Mouse (Mus musculus): ENCODE results near the gene Msrb2.
A peak's percentile ranks its signal among the peaks of the same experiment; 100 is the strongest.

The Msrb2 gene

GRCm38 (mm10) chr2:19371390-19372158, at the start of gene Msrb2:
Msrb2 (plus strand) TSS chr2:19371440.
- DNase-seq (ENCODE audit: low spot score) = peak; percentile 16

GRCm38 (mm10) chr2:19322448-19322847, 48.8 kb upstream of the Msrb2 start:
- DNase-seq (ENCODE audit: low spot score) = no peak

- DNase-seq (ENCODE audit: low spot score) = no peak
These were observed 44.9 kb upstream of the Msrb2 start for GRCm38 (mm10) chr2:19326376-19326775.

- no peak for DNase-seq (ENCODE audit: low spot score)
These were observed 43.4 kb upstream of the Msrb2 start for GRCm38 (mm10) chr2:19327811-19328210.

- no peak for DNase-seq (ENCODE audit: low spot score)
These were observed 27.2 kb upstream of the Msrb2 start for GRCm38 (mm10) chr2:19343901-19344635.

GRCm38 (mm10) chr2:19344636-19345413, 26.4 kb upstream of the Msrb2 start:
- peak; percentile 73 for DNase-seq (ENCODE audit: low spot score)

DNA sequence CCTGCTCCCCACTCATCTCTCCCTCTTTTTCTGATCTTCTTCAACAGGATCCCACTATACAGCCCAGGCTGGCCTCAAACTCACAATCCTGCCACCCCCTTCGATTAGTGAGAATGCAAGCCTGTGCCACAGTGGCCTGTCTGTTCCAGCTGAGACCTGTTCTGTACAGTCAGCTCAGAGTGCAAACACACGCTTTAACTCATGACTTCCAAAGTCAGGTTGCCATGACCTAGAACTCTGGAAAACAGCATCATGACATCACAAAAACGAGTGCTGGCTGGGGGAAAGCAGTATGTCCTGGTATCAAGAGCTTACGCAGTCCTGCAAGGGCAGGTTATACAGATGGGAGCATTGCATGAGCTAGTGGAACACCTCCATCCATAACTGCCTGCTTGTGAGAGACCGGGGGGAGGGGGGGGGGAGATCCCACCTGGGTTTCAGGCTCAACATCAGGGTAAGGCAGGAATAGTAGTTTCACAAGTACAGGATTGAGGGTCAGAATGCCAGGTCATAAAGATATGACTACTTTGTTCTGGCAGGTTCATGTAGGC, 25.8 kb upstream of the Msrb2 start:
- no peak for DNase-seq (ENCODE audit: low spot score)

- DNase-seq (ENCODE audit: low spot score) = no peak
These were observed 22.8 kb upstream of the Msrb2 start for GRCm38 (mm10) chr2:19348454-19348853.

- no peak for DNase-seq (ENCODE audit: low spot score)
These were observed 21.1 kb upstream of the Msrb2 start for GRCm38 (mm10) chr2:19350167-19350566.

GRCm38 (mm10) chr2:19351615-19352253, 19.5 kb upstream of the Msrb2 start:
- DNase-seq (ENCODE audit: low spot score) = no peak

GRCm38 (mm10) chr2:19353158-19353557, 18.1 kb upstream of the Msrb2 start:
- DNase-seq (ENCODE audit: low spot score) = no peak

GRCm38 (mm10) chr2:19362880-19363279, 8.4 kb upstream of the Msrb2 start:
- no peak for DNase-seq (ENCODE audit: low spot score)

DNA sequence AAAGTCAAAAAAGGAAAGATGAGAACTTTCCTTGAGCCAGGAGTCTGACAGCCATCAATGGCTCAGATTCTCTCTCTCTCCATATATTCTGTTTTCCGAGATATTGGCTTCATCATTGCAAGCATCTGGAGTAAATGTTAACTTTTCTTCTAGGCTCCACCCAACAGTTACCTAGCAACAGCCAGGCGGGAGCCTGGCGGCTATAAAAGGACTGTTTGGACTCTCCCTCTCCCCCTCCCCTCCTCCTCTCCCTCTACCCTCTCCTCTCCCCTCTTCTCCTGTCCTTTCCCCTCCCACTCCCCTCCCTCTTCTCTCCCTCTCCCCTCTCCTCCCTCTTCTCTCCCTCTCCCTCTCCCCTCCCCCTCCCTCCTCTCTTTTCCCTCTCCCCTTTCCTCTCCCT, 4.8 kb upstream of the Msrb2 start:
- DNase-seq (ENCODE audit: low spot score) = no peak

DNA sequence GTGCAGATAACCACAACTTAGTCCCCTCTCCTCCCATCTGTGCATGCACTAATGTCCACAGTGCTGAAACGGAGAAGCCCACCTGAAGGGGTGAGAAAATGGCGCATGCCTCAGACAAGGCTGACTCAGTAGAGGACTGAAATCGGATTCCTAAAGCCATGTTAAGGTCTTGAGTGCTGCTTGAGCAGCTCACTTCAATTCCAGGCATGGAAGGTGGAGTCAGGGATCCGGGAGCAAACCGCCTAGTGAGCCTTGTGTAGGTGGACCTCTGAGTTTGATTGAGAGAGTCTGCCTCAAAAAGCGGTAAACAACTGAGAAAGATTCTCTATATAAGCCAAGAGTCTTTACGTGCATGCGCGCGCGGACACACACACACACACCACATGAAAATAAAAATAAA, 4.1 kb upstream of the Msrb2 start:
- no peak for DNase-seq (ENCODE audit: low spot score)

GRCm38 (mm10) chr2:19373695-19374094, 2.5 kb downstream of the Msrb2 start:
- DNase-seq (ENCODE audit: low spot score) = no peak

- no peak for DNase-seq (ENCODE audit: low spot score)
These were observed 9.3 kb downstream of the Msrb2 start for GRCm38 (mm10) chr2:19380446-19380950.

DNA sequence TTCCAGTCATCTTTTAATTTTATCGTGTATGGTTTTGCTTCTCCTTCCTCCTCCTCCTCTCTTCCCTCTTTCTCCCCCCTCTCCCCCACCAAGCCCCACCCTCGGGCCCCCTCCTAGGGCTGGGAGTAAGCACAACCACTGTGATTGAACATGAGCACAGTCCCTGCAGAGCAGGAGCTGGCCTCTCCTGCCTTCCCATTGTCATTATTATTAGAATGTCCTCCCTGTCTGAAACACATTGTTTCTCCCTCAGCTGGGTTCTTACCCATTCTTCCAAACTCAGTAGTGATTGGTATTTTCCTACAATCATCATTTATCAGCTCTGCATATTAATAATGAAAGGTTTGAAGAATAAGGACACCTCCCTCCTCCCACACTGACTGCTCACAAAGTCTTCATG, 9.7 kb downstream of the Msrb2 start:
- no peak for DNase-seq (ENCODE audit: low spot score)

DNA sequence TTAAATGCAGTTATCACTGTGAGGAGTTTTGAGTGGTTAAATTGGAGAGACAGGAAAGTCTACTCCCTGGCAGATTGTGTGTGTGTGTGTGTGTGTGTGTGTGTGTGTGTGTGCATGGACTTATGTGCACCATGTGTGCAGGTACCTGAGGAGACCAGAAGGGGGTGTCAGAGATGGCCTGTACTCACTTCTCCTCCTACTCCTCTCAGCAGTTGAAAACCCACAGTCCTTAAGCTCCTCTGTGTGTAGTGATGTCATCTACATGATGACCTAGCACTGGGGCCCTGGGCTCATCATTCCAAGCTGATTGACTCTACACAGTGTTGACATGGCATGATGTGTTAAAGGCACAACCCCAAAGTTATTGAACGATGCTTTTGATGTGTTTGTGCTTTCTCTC, 11.0 kb downstream of the Msrb2 start:
- DNase-seq (ENCODE audit: low spot score) = no peak

DNA sequence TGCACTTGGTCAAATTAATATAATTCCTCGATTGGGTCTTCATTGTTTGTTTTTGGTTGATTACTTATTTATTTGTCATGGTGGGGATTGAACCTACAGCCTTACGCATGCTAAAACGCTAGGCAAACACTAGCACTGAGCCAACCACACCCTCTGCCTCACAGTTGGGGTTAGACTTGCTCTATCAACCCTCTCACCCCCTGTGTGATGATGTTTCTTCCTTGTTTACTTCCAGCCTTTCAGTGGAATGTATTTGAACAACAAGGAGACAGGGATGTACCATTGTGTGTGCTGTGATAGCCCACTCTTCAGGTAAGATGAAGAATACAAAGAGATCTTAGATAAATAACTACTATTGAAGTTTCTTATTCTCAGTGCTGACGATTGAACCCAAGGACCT, 11.8 kb downstream of the Msrb2 start:
- no peak for DNase-seq (ENCODE audit: low spot score)

GRCm38 (mm10) chr2:19385772-19386171, 14.5 kb downstream of the Msrb2 start:
- no peak for DNase-seq (ENCODE audit: low spot score)

DNA sequence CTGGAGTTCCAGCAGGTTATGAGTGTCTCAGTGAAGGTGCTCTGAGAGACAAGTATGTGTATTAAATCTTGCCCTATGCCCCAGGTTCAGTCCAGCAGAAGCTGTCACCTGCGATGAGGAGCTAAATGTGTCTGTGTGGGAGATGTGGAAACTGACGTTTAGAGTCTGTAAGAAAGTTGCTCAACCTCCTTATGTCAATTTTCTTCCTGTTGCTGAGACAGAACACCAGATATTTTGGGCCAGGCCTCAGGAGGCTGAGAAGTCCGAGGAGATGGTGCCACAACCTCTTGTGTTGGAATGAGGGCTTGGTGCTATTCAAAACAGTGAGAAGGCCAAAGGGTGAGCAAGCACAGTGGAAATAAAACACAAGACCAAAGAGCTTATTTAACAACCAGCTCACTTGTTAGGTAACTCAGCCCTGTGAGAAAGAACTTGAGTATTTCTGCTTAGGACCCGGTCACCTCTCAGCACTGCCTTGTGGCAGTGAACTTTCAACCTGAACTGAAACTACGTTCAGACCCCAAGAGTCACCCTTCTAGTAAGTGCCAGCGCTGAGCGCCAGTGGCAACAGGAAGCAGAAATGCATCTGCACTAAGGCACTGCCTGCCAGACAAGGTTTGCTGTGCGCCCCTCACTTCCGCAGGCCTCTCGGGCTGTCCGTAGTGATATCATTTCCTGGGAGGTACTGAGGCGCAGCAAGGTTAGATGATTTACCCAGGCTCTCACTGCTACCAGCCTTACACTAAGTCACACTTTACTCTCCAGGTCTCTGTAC, 17.3 kb downstream of the Msrb2 start:
- no peak for DNase-seq (ENCODE audit: low spot score)
